Mouse (Mus musculus) kidney, postnatal 25 days (tissue): ENCODE results near the gene Edf1.
A peak's percentile ranks its signal among the peaks of the same experiment; 100 is the strongest.
"Not testable (repeated sequence)": the region's sequence is repeated elsewhere in the genome, so short reads cannot be mapped to it uniquely, and the experiment has no call there.

ENCODE experiments used
- DNase-seq, 2 experiments: peaks; one replicate each; pipeline ENCODE4 v3.0.0; 2021; ENCODE audit warnings: mixed read lengths in 2 of 2

Edf1 gene

DNA sequence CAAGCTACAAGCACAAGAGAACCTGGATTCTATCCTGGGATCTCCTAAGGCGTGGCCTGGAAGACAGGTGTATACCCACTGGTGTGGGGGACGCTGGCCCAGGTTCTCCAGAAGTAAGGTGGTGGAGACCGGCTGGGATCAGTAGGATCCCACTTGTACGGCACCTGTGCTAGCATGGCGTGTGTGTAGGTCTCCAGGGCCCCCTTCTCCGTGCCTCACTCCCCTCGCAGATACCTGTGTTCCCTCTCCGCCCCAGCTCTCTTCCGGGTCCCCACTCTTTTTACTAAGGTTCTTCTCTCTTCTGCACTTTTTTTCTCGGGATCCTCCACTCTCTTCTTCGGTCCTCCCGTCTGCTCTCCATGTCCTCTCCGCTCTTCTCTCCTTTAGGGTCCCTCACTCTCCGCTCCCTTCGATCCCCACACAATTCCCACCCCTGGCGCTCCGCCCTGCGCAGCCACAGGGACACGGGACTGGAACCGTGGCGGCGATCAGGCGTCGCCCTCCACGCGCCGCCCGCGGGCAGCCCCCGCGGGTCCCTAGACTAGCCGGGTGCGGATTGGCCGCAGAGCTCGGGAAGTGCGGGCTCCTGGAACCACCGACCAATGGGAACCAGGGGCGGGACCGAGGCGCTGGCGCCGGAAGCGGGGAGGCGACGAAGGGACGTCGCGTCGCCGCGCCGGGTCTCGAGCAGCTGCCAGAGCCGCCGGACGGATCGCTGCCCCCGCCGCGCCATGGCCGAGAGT lies at the start of gene Edf1:
Edf1 (plus strand) TSS at position 627 of the 743 bp plus-strand sequence.
- peak; percentile 95 to 99 for DNase-seq

GRCm38 (mm10) chr2:25509912-25510311 lies 47.7 kb upstream of the Edf1 start:
- DNase-seq, result no peak

- no peak for DNase-seq
Observed at GRCm38 (mm10) chr2:25526510-25527302, 30.9 kb upstream of the Edf1 start.

DNA sequence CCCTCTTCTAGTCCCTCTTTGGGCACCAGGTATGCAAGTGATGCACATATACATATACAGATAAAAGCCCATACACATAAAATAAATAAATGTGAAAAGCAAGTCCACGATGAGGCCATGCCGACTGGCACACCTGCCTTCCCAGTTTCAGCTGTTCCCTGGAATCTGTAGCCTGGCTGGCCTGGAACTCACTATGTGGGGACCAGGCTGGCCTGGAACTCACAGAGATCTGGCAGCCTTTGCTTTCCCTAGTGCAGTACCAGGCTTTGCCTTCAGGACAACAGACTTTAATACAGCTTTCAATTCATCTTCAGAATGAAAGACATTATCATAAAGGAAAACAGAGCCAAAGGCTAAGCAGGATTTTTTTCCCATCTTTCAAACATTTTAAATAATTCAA lies 23.9 kb upstream of the Edf1 start:
- DNase-seq, result no peak

- DNase-seq, result peak; percentile 82 to 89
Observed at GRCm38 (mm10) chr2:25534178-25534865, 23.3 kb upstream of the Edf1 start.

- no peak for DNase-seq
Observed at GRCm38 (mm10) chr2:25534866-25535182, 22.8 kb upstream of the Edf1 start.

- DNase-seq, result no peak
Observed at GRCm38 (mm10) chr2:25536531-25536930, 21.1 kb upstream of the Edf1 start.

GRCm38 (mm10) chr2:25540541-25540948 lies 17.1 kb upstream of the Edf1 start:
- DNase-seq, result peak; percentile 34 to 71

GRCm38 (mm10) chr2:25541644-25542367 lies 15.8 kb upstream of the Edf1 start:
- DNase-seq, result peak in 1 of 2 experiments; percentile 59

- DNase-seq, result peak in 1 of 2 experiments; percentile 84
Observed at GRCm38 (mm10) chr2:25545996-25546810, 11.4 kb upstream of the Edf1 start.

- DNase-seq, result peak; percentile 99 to 100
Observed at GRCm38 (mm10) chr2:25546811-25547491, 10.7 kb upstream of the Edf1 start, which contains the start of gene Traf2. Traf2 (minus strand) TSS chr2:25546940.

DNA sequence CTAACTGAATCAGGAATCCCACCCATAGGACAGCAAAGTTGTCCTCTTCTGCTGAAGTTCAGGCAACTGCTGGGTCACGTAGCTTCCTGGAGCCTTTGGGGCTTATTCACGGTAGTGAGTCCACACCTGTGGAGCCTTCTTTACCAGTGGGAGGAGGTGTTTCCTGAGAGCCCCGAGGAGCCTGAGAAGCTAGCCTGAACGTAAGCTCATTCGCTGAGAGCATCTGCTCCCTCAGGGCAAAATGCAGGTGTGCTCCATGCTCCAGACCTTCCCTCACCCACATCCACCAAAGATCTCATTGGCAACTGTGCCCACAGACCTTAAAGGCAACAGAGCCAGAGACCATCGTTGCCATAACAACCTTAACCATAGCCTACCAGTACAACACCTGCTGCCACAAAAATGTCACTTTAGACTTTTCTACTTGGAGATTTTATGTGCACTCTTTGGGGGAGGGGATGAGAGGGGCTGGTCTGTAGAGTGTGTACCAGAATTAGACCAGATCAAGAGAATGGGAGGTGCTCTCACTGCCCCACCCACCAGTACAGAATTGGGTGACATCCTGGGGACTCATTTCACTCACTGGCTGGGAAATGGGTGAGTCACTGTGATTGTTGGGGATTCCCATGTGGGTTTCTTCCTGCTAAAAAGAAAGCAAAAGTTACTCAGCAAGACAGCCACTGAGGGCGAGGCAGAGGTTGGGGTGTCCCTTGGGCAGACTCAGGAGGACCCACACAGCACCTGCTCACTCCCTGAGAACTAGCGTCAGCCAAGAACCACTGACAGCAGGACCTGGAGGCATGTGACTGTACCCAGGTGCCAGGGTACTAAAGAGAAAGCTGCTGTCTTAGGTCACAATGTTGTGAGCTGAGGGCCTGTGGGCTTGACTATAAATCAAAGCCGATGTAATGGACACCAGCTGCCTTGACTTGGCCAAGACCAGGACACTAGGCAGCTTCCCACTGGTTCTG lies 8.3 kb upstream of the Edf1 start:
- no peak for DNase-seq

- DNase-seq, result peak; percentile 76 to 78
Observed at GRCm38 (mm10) chr2:25551186-25551585, 6.5 kb upstream of the Edf1 start.

DNA sequence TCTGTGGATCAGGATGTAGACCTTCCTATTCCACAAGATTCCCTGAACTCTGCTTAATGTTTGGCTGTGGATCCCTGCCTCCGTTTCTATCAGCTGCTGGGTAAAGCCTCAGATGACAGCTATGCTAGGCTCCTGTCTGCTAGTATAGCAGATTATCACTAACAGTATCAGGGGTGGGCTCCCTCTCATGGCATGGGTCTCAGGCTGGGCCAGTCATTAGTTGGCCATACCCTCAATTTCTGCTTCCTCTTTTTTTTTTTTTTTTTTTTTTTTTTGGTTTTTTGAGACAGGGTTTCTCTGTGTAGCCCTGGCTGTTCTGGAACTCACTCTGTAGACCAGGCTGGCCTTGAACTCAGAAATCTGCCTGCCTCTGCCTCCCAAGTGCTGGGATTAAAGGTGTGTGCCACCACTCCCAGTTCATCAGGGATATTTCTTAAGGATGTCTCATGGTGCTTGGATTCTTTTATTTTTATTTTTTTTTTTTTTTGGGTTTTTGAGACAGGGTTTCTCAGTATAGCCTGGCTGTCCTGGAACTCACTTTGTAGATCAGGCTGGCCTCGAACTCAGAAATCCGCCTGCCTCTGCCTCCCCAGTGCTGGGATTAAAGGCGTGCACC lies 4.4 kb upstream of the Edf1 start:
- DNase-seq, result peak in 1 of 2 experiments; percentile 15

DNA sequence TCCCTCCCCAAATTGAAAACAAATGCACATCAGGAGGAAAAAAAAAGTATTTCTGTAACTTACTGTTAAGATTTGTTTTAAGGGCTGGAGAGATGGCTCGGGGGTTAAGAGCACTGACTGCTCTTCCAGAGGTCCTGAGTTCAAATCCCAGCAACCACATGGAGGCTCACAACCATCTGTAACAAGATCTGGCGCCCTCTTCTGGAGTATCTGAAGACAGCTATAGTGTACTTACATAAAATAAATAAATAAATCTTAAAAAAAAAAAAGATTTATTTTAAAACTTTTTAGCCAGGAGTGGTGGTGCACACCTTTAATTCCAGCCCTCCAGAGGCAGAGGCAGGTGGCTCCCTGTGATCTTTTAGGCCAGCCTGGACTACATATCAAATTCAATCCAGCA lies 2.2 kb upstream of the Edf1 start:
- DNase-seq, result not testable (repeated sequence)

GRCm38 (mm10) chr2:25556296-25556695 lies 1.4 kb upstream of the Edf1 start:
- DNase-seq, result peak in 1 of 2 experiments; percentile 15

- peak; percentile 67 to 87 for DNase-seq
Observed at GRCm38 (mm10) chr2:25557964-25558360, 315 bp downstream of the Edf1 start.

GRCm38 (mm10) chr2:25558774-25559173 lies 1.1 kb downstream of the Edf1 start:
- DNase-seq, result peak in 1 of 2 experiments; percentile 22

- peak in 1 of 2 experiments; percentile 43 for DNase-seq
Observed at GRCm38 (mm10) chr2:25560551-25560950, 2.9 kb downstream of the Edf1 start.
